Mouse (Mus musculus) heart, embryonic 14.5 days (tissue): ENCODE results near the gene Gm9. TPM values are rescaled to one million over a fixed set of nuclear protein-coding genes. Genes with fewer than 3 reads are reported as not detected.
A peak's percentile ranks its signal among the peaks of the same experiment; 100 is the strongest.
"Not testable (repeated sequence)": the region's sequence is repeated elsewhere in the genome, so short reads cannot be mapped to it uniquely, and the experiment has no call there.

ENCODE experiments used
- ATAC-seq: fragments of 200-750 bp; cut with Nextera tagmentation; 2 replicates; pipeline ENCODE4 v1.8.0; 2017; ENCODE audit warnings: low read depth, moderate TSS enrichment; ENCODE audit not compliant: insufficient number of reproducible peaks, insufficient read depth, low FRiP score
- H3K27ac ChIP-seq, 2 experiments: fragments of 200-500 bp in 1 of 2; fragments of 300-500 bp in 1 of 2; sonication (generic) in 1 of 2; replicated peaks in 1 of 2; 2 replicates each; pipeline ENCODE4 v1.5.1; 2012 to 2014; ENCODE audit warnings: low read depth in 2 of 2, low read length in 2 of 2, control low read depth in 1 of 2, mild to moderate bottlenecking in 1 of 2, mixed read lengths in 1 of 2; ENCODE audit not compliant: control insufficient read depth in 1 of 2, insufficient read depth in 1 of 2
- H3K27me3 ChIP-seq: fragments of 300-500 bp; sonication (generic); 2 replicates; pipeline ENCODE4 v1.6.1; 2014; ENCODE audit warnings: mild to moderate bottlenecking, low read length, control low read depth; ENCODE audit not compliant: control insufficient read depth, insufficient read depth
- H3K36me3 ChIP-seq: fragments of 300-500 bp; sonication (generic); 2 replicates; pipeline ENCODE4 v1.6.1; 2014; ENCODE audit warnings: mild to moderate bottlenecking, control low read depth, low read length, mixed read lengths; ENCODE audit not compliant: control insufficient read depth, insufficient read depth
- H3K4me1 ChIP-seq, 2 experiments: fragments of 200-500 bp in 1 of 2; fragments of 300-500 bp in 1 of 2; sonication (generic) in 1 of 2; 2 replicates each; pipeline ENCODE4 v1.6.1; 2012 to 2014; ENCODE audit warnings: low read length in 2 of 2, control low read depth in 1 of 2, mixed read lengths in 1 of 2; ENCODE audit not compliant: control insufficient read depth in 2 of 2, insufficient read depth in 2 of 2
- H3K4me2 ChIP-seq: fragments of 300-500 bp; sonication (generic); 2 replicates; pipeline ENCODE4 v1.6.1; 2014; ENCODE audit warnings: mild to moderate bottlenecking, low read length
- H3K4me3 ChIP-seq, 2 experiments: fragments of 200-500 bp in 1 of 2; fragments of 300-500 bp in 1 of 2; sonication (generic) in 1 of 2; 2 replicates each; pipeline ENCODE4 v1.5.1; 2012 to 2014; ENCODE audit warnings: low read length in 2 of 2, mild to moderate bottlenecking in 2 of 2, control low read depth in 1 of 2, low read depth in 1 of 2, moderate library complexity in 1 of 2; ENCODE audit not compliant: control insufficient read depth in 1 of 2, insufficient read depth in 1 of 2
- H3K9ac ChIP-seq: fragments of 300-500 bp; sonication (generic); 2 replicates; pipeline ENCODE4 v1.6.1; 2014; ENCODE audit warnings: mild to moderate bottlenecking, low read length
- H3K9me3 ChIP-seq: fragments of 300-500 bp; sonication (generic); 2 replicates; pipeline ENCODE4 v1.6.1; 2016; ENCODE audit warnings: low read length, control low read depth; ENCODE audit not compliant: control insufficient read depth
- WGBS: fragments of 180-500 bp; shearing (Covaris S2); extraction: QIAGEN DNeasy Blood & Tissue Kit; methylation state at CpG from one replicate; pipeline ENCODE4 v1.1.7; 2014; 5-methylcytosine and 5-hydroxymethylcytosine counted together
- polyA plus RNA-seq: library from polyadenylated mRNA; unstranded; fragments of >200 nt; fragmentation: Nextera tagmentation; extraction: Ambion mirVana; gene quantifications from 2 replicates; pipeline ENCODE4 v1.2.1, GENCODE M21; 2014

Gm9 gene
- polyA plus RNA-seq: not detected in 2 replicates

- H3K4me2 ChIP-seq: no peak within 1 kb of the TSS
- H3K36me3 ChIP-seq: no peaks in the 10 kb centered on the region
- H3K27ac ChIP-seq: no peak within 1 kb of the TSS
- no peak within 1 kb of the TSS for H3K9ac ChIP-seq
- no peak within 1 kb of the TSS for H3K4me3 ChIP-seq
- H3K27me3 ChIP-seq: no peaks in the 10 kb centered on the region
- 80% methylated on average over 10 of the region's 10 CpGs for WGBS
- no peaks in the 10 kb centered on the region for H3K4me1 ChIP-seq
- no peak for ATAC-seq
- H3K9me3 ChIP-seq: no peaks in the 10 kb centered on the region
Observed at GRCm38 (mm10) chrX:37210941-37211340, at the start of gene Gm9. Gm9 (minus strand) TSS chrX:37211041.

GRCm38 (mm10) chrX:37249619-37250018 lies 38.8 kb upstream of the Gm9 start, which contains the start of gene Rhox3a:
Rhox3a (plus strand) TSS chrX:37249919.
- 67% methylated on average over 1 of the region's 3 CpGs for WGBS
- H3K4me2 ChIP-seq, H3K27me3 ChIP-seq, H3K27ac ChIP-seq, H3K36me3 ChIP-seq, H3K4me1 ChIP-seq, H3K9me3 ChIP-seq, ATAC-seq, H3K9ac ChIP-seq, H3K4me3 ChIP-seq: not testable (repeated sequence)

GRCm38 (mm10) chrX:37244676-37245075 lies 33.8 kb upstream of the Gm9 start, which contains the start of gene Rhox2a:
Rhox2a (plus strand) TSS chrX:37244976.
- WGBS: no CpG with 5 or more reads among the region's 9 CpGs
- H3K36me3 ChIP-seq, H3K9me3 ChIP-seq, H3K4me3 ChIP-seq, H3K27ac ChIP-seq, ATAC-seq, H3K27me3 ChIP-seq, H3K4me1 ChIP-seq, H3K9ac ChIP-seq, H3K4me2 ChIP-seq: not testable (repeated sequence)

DNA sequence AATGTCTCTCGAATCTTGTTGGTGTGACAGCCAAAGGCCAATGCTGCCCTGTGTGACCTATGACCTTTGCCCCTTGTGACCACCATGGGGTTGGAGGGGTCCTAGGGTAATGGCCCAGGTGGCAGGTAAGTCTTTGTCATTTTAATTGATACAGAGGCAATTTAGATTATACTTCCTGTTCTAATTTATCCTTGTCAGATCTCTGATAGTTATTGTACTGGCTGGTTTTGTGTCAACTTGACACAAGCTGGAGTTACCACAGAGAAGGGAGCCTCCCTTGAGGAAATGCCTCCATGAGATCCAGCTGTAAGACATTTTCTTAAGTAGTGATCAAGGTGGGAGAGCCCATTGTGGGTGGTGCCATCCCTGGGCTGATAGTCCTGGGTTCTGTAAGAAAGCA lies 11.3 kb upstream of the Gm9 start, which contains the start of gene Rhox1:
TSS of gene Rhox1 (minus strand) at position 101 of the 400 bp plus-strand sequence.
- not testable (repeated sequence) for H3K4me3 ChIP-seq, H3K4me2 ChIP-seq, H3K27me3 ChIP-seq, H3K27ac ChIP-seq, ATAC-seq, H3K9ac ChIP-seq, H3K36me3 ChIP-seq, H3K9me3 ChIP-seq, H3K4me1 ChIP-seq
- WGBS: 68% methylated on average over 1 of the region's 1 CpGs

GRCm38 (mm10) chrX:37198676-37199075 lies 12.2 kb downstream of the Gm9 start:
- no peaks in the 10 kb centered on the region for H3K4me1 ChIP-seq
- H3K27me3 ChIP-seq: no peaks in the 10 kb centered on the region
- no peaks in the 10 kb centered on the region for H3K9me3 ChIP-seq
- H3K36me3 ChIP-seq: no peaks in the 10 kb centered on the region
- H3K27ac ChIP-seq: no peak overlapping the region
- no peak overlapping the region for H3K4me2 ChIP-seq
- no peak overlapping the region for H3K4me3 ChIP-seq
- 42% methylated on average over 8 of the region's 8 CpGs for WGBS
- H3K9ac ChIP-seq: no peak overlapping the region
- no peak for ATAC-seq

GRCm38 (mm10) chrX:37191744-37192379 lies 19.0 kb downstream of the Gm9 start:
- no peaks in the 10 kb centered on the region for H3K9me3 ChIP-seq
- H3K27ac ChIP-seq: no peak overlapping the region
- H3K4me1 ChIP-seq: peaks cover 0 to 6% of the 10 kb centered on the region in 2 experiments; a peak in 1 of 4 replicates
- H3K4me3 ChIP-seq: peak overlapping the region; percentile 52 to 89
- peak overlapping the region; percentile 77 for H3K4me2 ChIP-seq
- H3K27me3 ChIP-seq: no peaks in the 10 kb centered on the region
- no peak for ATAC-seq
- 29% methylated on average over 28 of the region's 28 CpGs for WGBS
- H3K9ac ChIP-seq: peak overlapping the region; percentile 71
- H3K36me3 ChIP-seq: peaks cover 16% of the 10 kb centered on the region; the same call in 1 of the 2 replicates

DNA sequence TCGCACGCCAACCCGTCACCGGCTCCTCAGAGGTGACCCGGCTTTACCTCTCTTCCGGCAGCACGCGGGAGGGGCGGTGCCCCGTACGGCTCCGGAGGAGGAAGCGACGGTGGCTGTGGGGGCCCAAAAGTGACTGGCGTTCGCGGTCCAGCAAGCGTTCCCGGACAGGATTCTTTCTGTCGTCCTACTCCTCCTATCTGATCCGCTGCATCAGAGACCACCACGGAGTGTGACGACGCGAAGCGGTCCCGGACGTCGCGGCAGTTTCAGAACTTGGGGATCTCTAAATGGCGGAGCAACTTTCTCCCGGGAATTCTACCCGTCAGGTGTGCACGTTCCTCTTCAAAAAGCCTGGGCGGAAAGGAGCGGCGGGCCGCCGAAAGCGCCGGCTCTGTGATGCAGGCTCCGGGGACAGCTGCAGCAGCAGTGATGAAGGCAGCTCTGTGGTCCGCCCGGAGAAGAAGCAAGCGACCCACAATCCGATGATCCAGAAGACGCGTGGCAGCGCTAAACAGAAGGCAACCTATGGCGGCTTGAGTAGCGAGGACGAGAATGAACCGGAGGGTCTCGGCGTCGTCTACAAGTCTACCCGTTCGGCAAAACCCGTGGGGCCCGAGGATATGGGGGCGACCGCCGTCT lies 19.6 kb downstream of the Gm9 start, which contains the start of the genes Ndufa1 and Rnf113a1:
TSS of gene Ndufa1 (minus strand) at position 59 of the 639 bp plus-strand sequence.
TSS of gene Rnf113a1 (plus strand) at position 141 of the 639 bp plus-strand sequence.
- peaks cover 17% of the 10 kb centered on the region; the same call in 1 of the 2 replicates for H3K36me3 ChIP-seq
- H3K27ac ChIP-seq: peak within 1 kb of the TSS; percentile 35 to 60; a peak in 3 of 4 replicates
- H3K4me3 ChIP-seq: peak within 1 kb of the TSS; percentile 52 to 89
- H3K9ac ChIP-seq: peak within 1 kb of the TSS; percentile 71
- ATAC-seq: peak; percentile 69; the same call in 1 of the 2 replicates
- no peaks in the 10 kb centered on the region for H3K9me3 ChIP-seq
- H3K4me1 ChIP-seq: peaks cover 0 to 6% of the 10 kb centered on the region in 2 experiments; a peak in 1 of 4 replicates
- no peaks in the 10 kb centered on the region for H3K27me3 ChIP-seq
- WGBS: 14% methylated on average over 63 of the region's 63 CpGs
- peak within 1 kb of the TSS; percentile 77 for H3K4me2 ChIP-seq
